Mouse (Mus musculus): Measurements from ENCODE around the gene Qtrt1.
A peak's percentile ranks its signal among the peaks of the same experiment; 100 is the strongest.

DNA sequence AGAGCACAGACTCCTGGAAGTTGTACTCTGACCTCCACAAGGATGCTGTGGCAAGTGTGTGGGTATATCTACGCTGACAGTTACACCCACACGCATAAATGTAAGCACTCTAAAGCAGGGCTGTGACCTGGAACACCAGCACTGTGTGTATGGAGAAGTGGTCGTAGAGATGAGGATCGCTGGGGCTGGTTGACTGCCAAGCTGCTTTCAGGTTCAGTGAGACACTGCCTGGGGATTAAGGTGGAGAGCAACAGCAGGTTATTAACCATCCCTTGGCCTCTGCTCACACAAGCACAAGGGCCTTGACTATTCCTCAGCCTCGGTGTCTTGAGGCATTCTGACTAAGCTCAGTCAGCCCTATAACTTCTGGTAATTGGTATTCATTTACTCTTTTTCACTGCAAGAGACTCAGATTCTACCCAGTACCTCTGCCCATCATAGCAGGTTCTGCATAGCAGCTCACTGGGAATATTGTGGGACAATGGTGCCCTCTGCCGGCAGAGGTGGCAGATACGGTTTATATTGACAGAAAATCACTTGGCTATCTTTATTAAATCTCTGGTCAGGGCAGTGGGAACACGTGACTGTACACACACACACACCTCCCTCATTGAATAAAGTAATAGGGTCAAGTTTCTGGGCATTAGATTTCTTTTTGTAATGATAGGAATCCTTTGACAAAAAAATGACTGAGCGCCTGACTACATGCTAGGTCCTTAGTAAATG lies 1.9 kb upstream of the Qtrt1 start:
- no peak for TF ChIP-seq UBTF (IDR thresholded peaks at IDR 0.05; ENCODE audit: low read depth, low read length)
- peak; percentile 78; the same call in 1 of the 2 replicates for TF ChIP-seq MAX (IDR thresholded peaks at IDR 0.05; ENCODE audit: low read length)
- TF ChIP-seq USF1 (IDR thresholded peaks at IDR 0.05; ENCODE audit: low read depth, low read length), result peak; percentile 59
- peak; percentile 52 to 91 for TF ChIP-seq CTCF (conservative IDR thresholded peaks at IDR 0.05 in 1 of 2, IDR thresholded peaks at IDR 0.05 in 1 of 2; ENCODE audit: low read depth in 2 of 2, low read length in 2 of 2)
- no peak for TF ChIP-seq MEF2A (IDR thresholded peaks at IDR 0.05; ENCODE audit: borderline replicate concordance, low read depth, low read length)
- TF ChIP-seq ELF1 (IDR thresholded peaks at IDR 0.05; ENCODE audit: low read depth, low read length), result no peak
- TF ChIP-seq POLR2A (IDR thresholded peaks at IDR 0.05; ENCODE audit: low read depth, low read length), result peak; percentile 34; the same call in 1 of the 2 replicates
- no peak for TF ChIP-seq TBP (conservative IDR thresholded peaks at IDR 0.05; ENCODE audit: low read depth, low read length)
- TF ChIP-seq MAFK (IDR thresholded peaks at IDR 0.05; ENCODE audit: insufficient replicate concordance, low read length), result no peak
- no peak for TF ChIP-seq GABPA (IDR thresholded peaks at IDR 0.05; ENCODE audit: insufficient replicate concordance, low read depth, low read length)
- no peak for TF ChIP-seq CHD1 (IDR thresholded peaks at IDR 0.05; ENCODE audit: low read depth, low read length)
- TF ChIP-seq IRF4 (IDR thresholded peaks at IDR 0.05; ENCODE audit: low read depth, low read length), result peak; percentile 53; the same call in 1 of the 2 replicates

All from CH12.LX (cell line).